Mouse (Mus musculus): ENCODE data around the gene Rpn2.

GRCm38 (mm10) chr2:157367991-157368390, 89.2 kb downstream of the Rpn2 start:
- no peak for TF ChIP-seq CTCF (IDR thresholded peaks at IDR 0.05; ENCODE audit: low read depth, low read length)
- no peak for TF ChIP-seq POLR2A (IDR thresholded peaks at IDR 0.05; ENCODE audit: extremely low read depth, insufficient read depth, low read length)
